Mouse (Mus musculus) v-Abl transformed pro-B cells (cell line): ENCODE measurements at regions not wholly inside any gene's neighbourhood (a gene's known extent, or its start where the extent isn't known, plus 50 kb on each side); places are given as distances from the start of the nearest gene placed in this dataset.

Experiments used
- in situ Hi-C, 2 experiments: fragments of 400-800 bp; cut with MboI; formaldehyde crosslinking; loops; one replicate each; pipeline ENCODE4 v1.15.1; 2025; ENCODE audit not compliant: unreplicated experiment in 2 of 2

- in situ Hi-C loops: no loop called here
These were observed 57.0 kb upstream of the Gnaq start for GRCm38 (mm10) chr19:16075512-16076086.

DNA sequence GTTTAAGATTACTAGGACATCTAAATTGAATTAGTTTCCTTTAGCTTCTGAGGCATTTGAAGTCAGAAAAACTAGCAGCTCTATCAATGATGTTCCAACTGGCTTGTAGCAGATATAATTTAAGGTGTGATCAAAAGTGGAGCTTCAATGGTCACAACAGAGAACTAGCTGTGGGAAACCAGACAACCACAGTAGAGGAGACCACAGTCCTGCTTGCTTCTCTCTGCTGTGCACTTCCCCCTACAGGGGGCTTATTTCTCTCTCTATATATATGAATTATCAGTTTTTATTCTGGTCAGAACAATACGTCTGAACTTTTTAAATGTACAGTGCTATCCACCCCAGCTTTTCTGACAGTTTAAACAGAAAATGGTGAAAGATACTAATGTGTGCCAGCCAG lies 57.6 kb upstream of the Gnaq start:
- in situ Hi-C loops: no loop called here

DNA sequence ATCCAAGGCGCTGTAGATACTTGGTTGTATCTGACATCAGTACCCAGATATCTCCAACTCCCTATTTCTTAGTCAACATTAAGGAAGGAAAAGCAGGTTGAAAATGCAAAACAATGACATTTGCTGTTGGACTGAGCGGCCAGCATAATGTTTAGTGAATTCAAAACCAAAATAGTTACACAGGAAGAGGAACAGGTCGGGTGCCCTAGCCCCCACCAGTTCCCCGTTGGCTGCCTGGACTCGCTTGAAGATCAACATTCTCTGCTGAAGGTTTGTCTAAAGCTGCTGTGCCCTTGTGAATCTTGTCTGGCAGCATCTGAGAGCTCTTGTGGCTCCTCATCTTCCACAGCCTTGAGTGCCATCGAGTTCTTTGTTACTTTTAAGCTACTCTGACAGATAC lies 65.3 kb upstream of the Gnaq start:
- in situ Hi-C loops: loop anchor here (5.0 to 25.0 kb wide), 4 partner anchors 270 to 945 kb away; no protein-coding TSS in a partner anchor

DNA sequence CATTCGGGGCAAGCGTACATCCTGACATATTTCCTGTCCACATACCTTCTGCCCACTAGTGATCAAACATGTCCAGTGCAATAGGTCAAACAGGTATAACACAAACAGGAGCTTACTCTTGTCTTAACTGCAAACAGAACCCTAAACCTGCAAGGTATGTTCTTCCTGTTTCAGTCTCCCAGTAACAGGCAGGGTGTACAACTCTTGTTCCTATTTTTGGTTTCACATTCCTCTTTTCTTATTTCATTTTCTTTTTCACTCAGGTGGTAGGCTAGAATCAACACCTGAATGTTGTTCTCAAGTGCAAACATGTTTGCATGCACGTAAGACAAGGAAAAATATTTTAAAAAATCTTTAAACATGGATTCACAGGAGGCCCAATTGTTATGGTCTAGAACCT lies 67.7 kb upstream of the Gnaq start:
- in situ Hi-C loops: loop anchor here (5.0 to 25.0 kb wide), 7 partner anchors 272 to 967 kb away; no protein-coding TSS in a partner anchor

GRCm38 (mm10) chr19:16063916-16064580 lies 68.6 kb upstream of the Gnaq start:
- in situ Hi-C loops: loop anchor here (5.0 to 25.0 kb wide), 5 partner anchors 298 to 968 kb away; no protein-coding TSS in a partner anchor

GRCm38 (mm10) chr19:16063533-16063915 lies 69.1 kb upstream of the Gnaq start:
- in situ Hi-C loops: loop anchor here (5.0 to 25.0 kb wide), 5 partner anchors 299 to 969 kb away; no protein-coding TSS in a partner anchor

- in situ Hi-C loops: loop anchor here (5.0 to 25.0 kb wide), 5 partner anchors 300 to 970 kb away; no protein-coding TSS in a partner anchor
These were observed 70.8 kb upstream of the Gnaq start for GRCm38 (mm10) chr19:16061821-16062220.

GRCm38 (mm10) chr19:16059026-16059425 lies 73.6 kb upstream of the Gnaq start:
- in situ Hi-C loops: loop anchor here in 1 of 2 experiments (25.0 kb wide), 1 partner anchor 953 kb away; no protein-coding TSS in a partner anchor

DNA sequence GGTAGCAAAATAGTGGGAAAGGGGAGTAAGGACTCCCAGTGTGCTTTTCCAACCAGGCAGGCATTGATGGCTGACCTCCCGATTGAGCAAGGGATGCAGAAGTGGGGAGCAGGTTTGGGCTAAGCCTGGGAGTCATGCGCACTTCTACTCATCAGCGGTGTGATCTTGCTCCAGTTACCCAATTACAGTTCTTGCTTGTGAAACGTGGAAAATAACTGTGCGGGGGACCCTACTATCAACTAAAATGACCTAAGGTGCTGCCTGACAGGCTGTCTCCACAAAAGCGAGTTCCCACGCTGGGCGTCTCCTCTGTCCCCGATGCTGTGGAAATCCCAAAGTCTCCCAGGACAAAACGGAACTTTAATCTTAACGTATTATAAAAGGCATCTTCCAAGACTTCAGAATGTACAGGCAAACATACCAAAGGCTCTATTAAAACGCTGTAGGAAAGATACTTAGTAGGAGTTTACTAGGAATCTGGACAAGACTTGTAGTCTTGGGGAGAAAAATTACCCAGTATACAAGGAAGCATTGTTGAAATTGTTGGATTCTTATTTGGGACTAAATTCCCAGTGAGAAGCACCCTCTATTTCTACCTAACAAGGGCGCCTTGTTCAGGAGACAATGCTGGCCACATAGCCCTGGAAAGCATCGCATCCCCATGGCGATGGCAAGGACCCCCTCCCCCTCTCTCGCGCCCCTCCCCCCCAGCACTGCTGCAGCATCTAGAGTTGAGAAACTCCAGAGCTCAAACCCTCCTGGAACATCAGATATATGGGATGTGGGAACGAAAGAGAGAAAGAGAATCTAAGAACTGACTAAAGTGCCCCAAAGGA lies 65.6 kb upstream of the Cep78 start:
- in situ Hi-C loops: loop anchor here in 1 of 2 experiments (25.0 kb wide), 1 partner anchor 962 kb away; no protein-coding TSS in a partner anchor

DNA sequence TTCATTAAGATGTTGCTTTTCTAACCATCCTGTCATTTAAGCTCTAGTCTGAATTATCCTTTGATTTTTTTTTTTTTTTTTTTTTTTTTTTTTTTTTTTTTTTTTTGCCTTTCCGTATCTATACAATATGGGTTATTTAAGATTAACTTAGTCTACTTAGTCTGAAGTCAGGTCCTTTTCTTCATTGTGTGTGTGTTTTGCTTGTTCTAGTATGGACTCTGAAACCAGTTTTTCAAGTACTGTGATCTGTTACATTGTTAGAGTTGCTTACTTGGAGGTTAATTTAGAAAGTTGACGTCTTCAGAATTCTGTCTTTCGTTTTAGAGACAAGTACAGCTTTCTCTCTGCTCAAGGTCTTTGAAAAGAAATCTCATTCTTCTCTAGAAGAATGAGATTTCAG lies 64.9 kb upstream of the Cep78 start:
- in situ Hi-C loops: loop anchor here in 1 of 2 experiments (25.0 kb wide), 1 partner anchor 963 kb away; no protein-coding TSS in a partner anchor

GRCm38 (mm10) chr19:16046977-16047376 lies 62.2 kb upstream of the Cep78 start:
- in situ Hi-C loops: no loop called here

- in situ Hi-C loops: no loop called here
These were observed 60.5 kb upstream of the Cep78 start for GRCm38 (mm10) chr19:16045261-16045660.

DNA sequence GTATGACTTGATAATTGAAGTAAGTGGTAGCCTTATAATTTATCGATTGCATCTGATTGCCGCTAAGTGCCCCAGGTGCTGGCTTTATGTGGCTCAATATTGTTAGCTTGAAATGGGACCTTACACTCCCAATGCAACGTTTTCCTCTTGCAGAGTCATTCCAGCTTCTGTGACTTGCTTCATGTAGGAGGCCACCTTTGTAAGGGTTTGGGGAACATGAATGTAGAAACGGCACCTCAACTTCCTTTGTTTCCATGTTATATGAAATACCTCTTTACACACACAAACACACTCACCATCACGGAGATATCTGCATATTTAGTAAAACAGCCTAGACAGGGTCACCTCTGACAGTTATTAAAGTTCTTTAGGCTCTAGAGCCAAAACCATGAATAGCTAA lies 59.4 kb upstream of the Cep78 start:
- in situ Hi-C loops: no loop called here

GRCm38 (mm10) chr19:16043007-16043406 lies 58.2 kb upstream of the Cep78 start:
- in situ Hi-C loops: no loop called here

GRCm38 (mm10) chr19:16041891-16042290 lies 57.1 kb upstream of the Cep78 start:
- in situ Hi-C loops: no loop called here

DNA sequence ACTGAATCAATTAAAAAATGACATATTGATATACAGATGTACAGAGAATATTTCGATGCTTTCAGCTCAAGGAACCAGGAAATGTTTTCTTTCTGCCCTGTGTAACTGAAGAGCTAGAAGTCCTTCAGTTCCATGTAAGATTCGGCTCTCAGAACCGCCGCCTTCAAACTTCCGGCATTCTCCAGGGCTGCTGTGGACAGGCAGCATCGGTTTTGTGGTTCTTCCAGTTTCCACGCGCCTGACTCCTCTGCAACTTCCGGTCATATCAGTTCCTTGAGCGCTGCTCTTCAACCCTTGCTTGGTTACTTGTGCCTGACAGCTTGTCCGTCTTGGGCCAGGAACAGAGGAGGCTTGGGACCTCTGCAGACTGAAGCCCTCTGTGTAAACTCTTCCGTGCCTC lies 53.0 kb upstream of the Cep78 start:
- in situ Hi-C loops: no loop called here
